Mouse (Mus musculus): ENCODE results near the gene Klhl3.
A peak's percentile ranks its signal among the peaks of the same experiment; 100 is the strongest.

Gene Klhl3

GRCm38 (mm10) chr13:58023726-58024453, 89.5 kb downstream of the Klhl3 start:
- DNase-seq (ENCODE audit: low read depth): no peak

DNA sequence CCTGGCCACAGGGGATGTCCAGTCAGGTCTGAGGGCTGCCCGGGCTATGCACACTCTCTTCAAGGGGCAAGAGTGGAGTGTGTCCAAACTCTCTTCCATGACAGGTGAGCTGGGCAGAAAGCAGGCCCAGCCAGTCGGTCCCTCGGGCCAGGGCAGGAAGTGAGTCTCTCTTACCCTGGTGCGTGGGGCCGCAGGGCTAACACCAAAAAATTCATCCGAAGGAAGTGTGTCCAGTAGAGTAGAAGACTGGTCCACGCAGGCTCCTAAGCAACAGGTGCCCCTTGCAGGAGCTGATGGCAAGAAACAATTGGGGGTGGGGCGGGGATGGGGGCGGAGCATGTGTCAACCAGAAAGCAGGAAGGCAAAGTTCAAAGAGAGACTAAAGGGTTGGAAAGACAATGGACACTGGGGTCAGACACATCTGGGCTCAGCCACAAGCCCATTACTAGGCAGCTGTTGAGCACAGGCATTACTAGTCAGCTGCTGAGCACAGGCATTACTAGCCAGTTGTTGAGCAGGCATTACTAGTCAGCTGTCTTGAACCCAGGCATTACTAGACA, 90.3 kb downstream of the Klhl3 start:
- DNase-seq (ENCODE audit: low read depth): no peak

- no peak for DNase-seq (ENCODE audit: low read depth)
Observed at GRCm38 (mm10) chr13:58020428-58020827, 93.0 kb downstream of the Klhl3 start.

DNA sequence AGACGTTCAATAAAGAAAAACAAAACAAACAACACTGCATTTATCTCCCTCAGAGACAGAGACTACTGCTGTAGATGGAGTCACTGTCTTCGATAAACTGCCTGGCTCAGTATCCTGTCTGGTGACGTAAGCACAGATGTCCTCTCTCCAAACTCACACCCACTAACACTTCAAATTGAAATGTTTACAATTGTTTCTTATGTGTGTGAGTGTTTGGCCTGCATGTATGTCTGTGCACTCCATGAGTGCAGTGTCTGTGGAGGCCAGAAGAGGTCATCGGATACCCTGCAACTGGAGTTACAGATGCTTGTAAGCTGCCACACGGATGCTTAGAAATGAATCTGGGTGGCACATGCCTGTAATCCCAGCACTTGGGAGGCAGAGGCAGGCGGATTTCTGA, 96.1 kb downstream of the Klhl3 start:
- no peak for DNase-seq (ENCODE audit: low read depth)

- DNase-seq (ENCODE audit: low read depth): peak; percentile 70
Observed at GRCm38 (mm10) chr13:58012067-58012925, 101.1 kb downstream of the Klhl3 start.

DNA sequence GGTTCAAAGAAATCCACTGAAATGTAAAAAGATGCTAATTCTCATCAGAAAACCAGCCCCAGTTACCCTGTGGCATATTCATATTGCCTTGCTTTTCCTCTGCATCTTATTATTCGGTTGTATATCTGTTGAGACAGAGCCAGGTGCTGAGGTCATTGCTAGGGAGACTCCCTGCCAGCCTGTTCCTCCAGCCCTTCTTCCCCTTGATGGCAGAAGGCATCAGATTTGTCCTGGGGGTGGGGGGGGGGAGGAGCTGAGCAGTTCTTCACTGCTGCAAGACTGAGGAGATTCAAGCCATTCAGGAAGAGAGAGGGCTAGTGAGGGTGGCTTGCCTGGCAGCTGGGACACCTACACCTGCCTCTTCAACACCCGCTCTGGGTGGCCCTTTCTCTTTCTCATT, 101.9 kb downstream of the Klhl3 start:
- DNase-seq (ENCODE audit: low read depth): no peak

GRCm38 (mm10) chr13:58010416-58010815, 103.0 kb downstream of the Klhl3 start:
- no peak for DNase-seq (ENCODE audit: low read depth)

GRCm38 (mm10) chr13:58009275-58009674, 104.1 kb downstream of the Klhl3 start:
- DNase-seq (ENCODE audit: low read depth): no peak

GRCm38 (mm10) chr13:58008038-58008364, 105.4 kb downstream of the Klhl3 start:
- DNase-seq (ENCODE audit: low read depth): no peak

DNA sequence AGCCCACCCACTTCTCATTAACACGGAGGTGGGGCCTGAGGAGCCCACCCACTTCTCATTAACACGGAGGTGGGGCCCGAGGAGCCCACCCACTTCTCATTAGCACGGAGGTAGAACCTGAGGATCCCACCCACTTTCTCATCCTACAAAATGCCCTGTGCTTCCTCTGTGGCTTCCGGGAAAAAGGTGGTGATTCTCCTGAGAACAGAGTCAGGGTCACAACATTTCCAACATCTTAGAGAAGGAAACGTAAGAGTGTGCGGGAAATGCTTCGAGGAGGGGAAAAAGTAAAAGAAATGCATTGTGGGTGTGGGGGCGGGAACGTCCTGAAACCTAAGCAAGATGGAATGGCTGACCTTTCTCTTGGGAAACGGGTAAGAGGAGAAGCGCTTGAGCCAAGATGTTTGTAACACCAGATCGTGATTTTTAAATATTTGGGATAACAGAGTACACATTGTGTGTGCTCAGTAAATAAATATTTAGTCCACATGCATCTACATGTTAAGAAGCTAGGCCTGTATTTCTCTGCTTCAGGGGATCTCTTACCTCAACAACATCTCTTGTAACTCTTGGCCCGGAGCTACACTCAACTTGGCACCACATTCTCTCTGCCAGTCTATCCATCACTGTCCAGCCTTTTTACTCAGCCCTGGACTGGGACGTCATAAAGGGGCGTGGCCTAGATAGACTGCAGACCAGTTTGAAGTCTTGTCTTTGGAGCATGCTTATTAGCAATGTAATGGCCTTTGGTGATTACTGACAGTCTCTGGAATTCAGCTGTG, 105.9 kb downstream of the Klhl3 start:
- DNase-seq (ENCODE audit: low read depth): peak; percentile 11

DNA sequence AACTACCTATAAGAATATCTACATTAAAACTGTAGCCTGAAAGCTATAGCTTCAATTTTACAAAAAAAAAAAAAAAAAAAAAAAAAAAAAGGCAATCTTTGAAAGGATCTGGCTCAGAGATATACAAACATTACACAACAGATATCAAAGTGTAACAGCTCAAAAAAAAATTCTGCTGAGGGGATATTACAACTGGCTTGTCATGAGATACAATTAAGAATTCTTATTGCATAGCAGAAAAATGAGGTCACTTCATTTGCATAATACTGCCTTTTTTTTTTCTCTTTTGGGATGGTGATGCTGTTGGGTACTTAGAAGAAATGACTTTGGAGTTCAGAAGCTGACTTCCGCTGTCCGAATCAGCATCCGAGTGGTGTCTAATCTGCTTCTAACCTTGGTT, 111.6 kb downstream of the Klhl3 start:
- no peak for DNase-seq (ENCODE audit: low read depth)

DNA sequence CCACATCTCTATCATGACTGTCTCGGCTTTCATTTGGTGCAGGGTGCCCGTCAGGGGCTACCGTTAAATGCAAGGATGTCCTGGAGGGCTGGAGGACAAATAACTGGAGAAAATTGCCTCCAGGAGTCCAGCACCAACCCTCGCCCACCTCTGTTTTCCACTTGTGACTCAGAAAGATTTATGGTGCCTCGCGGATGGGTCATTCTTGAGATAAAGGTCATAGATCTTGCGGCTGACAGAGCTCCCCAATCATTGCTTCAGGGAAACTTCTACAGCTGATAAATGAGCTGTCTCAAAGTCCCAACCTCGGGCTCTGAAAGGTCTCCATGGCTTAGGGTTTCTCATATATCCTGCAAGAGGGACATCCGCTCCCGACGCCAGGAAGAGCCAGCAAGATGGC, 116.9 kb downstream of the Klhl3 start:
- no peak for DNase-seq (ENCODE audit: low read depth)

DNA sequence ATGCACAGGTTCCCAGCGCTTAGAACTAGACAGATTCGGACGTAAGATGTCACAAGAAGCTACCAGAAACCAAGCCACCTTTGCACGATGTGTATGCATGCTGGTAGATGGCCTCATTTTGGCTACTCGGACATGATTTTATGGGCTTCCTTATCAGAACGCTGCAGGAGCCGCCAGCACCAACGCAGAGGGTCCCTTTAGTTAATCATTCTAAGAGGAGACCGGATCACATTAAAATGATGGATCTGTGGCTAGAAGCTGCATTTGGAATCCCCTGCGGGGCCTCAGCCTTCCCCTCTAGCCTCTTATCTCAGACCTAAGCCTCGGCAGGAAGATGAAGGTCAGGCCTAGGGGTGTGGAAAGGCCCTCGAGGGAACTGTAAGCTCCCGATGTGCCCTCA, 117.5 kb downstream of the Klhl3 start:
- no peak for DNase-seq (ENCODE audit: low read depth)

GRCm38 (mm10) chr13:57984637-57985036, 128.8 kb downstream of the Klhl3 start:
- no peak for DNase-seq (ENCODE audit: low read depth)

GRCm38 (mm10) chr13:57984163-57984562, 129.2 kb downstream of the Klhl3 start:
- DNase-seq (ENCODE audit: low read depth): no peak

- DNase-seq (ENCODE audit: low read depth): no peak
Observed at GRCm38 (mm10) chr13:57983330-57983729, 130.1 kb downstream of the Klhl3 start.

- no peak for DNase-seq (ENCODE audit: low read depth)
Observed at GRCm38 (mm10) chr13:57982904-57983303, 130.5 kb downstream of the Klhl3 start.

DNA sequence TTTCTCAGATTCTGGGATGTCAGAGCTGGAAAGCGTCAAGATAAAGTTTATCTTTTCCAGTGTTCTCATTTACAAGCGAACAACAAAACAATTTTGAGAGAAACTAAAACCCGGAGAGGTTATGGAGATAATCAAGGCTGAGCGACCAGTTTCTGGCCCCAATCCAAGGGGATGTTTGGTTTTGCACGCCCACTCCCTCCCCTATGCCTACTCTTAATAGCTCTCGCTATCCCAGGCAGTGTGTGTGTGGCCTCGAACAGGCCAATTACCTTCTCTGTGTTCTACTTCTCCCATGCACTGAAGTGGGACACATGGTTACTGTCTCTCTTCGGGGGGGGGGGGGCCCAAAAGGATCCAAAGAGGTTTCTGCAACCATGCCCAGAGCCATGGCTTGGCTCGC, 132.7 kb downstream of the Klhl3 start:
- DNase-seq (ENCODE audit: low read depth): no peak

DNA sequence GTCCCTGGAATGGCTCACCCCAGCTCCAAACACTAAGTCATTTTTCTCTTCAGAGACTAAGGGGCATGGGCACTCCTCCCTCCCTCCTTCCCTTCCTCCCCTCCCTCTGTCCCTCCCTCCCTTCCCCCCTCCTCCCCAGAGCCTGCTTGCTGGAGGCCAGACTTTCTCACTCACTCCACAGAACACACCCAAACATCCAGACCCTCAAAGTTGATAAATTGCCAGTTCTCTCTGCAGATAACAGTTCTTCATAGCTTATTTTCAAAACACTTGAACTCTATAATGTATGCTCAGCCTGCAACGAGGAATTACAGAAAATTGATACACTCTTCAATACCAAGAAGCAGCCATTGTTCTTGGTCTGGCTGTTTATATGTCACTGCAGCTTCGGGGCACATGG, 133.3 kb downstream of the Klhl3 start:
- DNase-seq (ENCODE audit: low read depth): no peak

- DNase-seq (ENCODE audit: low read depth): peak; percentile 19
Observed at GRCm38 (mm10) chr13:57978931-57979330, 134.5 kb downstream of the Klhl3 start.

- no peak for DNase-seq (ENCODE audit: low read depth)
Observed at GRCm38 (mm10) chr13:57977721-57978120, 135.7 kb downstream of the Klhl3 start.

DNA sequence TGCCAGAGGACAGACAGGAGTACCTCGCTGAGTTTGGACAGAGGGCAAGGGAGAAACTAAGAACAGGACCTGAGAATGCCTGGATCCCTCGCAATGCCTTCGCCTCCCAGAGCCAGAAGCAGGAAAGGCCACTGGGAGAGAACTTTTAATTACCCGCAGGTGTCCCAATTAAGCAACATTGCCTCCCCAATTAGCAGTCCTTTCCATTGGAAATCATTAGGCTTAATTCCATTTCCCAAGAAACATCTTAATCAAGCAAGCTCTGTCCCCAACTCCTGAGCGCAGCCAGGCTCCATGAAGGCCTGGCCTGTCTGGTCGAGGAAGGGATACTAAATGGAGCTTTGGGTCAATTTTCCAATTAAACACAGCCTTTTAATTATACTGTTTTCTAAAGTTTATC, 147.7 kb downstream of the Klhl3 start:
- no peak for DNase-seq (ENCODE audit: low read depth)
